Mouse (Mus musculus) left cerebral cortex, postnatal 14 days (tissue): Measurements from ENCODE around the gene Alox12. TPM values are rescaled to one million over a fixed set of nuclear protein-coding genes. Genes with fewer than 3 reads are reported as not detected.

Experiments used
- DNase-seq, 2 experiments: peaks; one replicate each; pipeline ENCODE4 v3.0.0; 2021 to 2022; ENCODE audit warnings: low spot score in 2 of 2, mixed read lengths in 1 of 2
- intact Hi-C: fragments of 180-260 bp; cut with DNase I; formaldehyde crosslinking; loops from one replicate; pipeline ENCODE4 v1.15.1; 2025
- microRNA-seq, 2 experiments: library from miRNA; unstranded; fragments of <30 nt; microRNA quantifications; one replicate each; pipeline ENCODE4 v1.2.0; 2022
- total RNA-seq, 2 experiments: library from RNA; stranded (reverse); gene quantifications; 2 replicates each; pipeline ENCODE4 v1.2.3; 2021

The Alox12 gene
- total RNA-seq, 2 experiments from 2014 or later, result 0.13 TPM; not detected in 1

DNA sequence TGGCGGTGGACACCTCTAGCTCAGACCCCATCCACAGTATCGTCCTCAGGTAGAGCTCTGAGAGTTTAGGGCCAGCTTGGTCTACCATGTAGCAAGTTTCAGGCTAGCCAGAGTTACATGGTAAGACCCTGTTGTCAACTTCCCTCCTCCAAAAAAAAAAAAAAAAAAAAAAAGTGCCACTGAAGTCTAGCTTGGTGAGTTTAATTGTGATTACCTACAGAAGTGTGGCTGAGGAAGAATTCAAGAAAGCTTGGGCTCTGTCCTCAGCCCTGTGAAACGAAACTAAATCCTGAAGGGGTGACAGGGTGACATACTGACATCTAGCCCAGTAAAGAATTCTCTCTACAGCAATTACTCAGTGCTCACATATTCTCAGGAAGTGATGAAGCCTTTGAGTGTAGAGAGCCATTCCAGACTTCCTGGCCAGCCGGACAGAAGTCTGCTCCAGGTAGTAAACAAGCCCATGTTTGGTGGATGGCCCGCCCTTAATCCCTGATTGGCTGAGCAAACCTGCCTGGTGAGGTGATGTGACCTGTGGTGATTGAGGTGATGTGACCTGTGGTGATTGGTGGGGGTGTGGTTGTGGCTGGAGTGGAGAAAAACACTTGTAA is 46.3 kb downstream of the Alox12 start:
- DNase-seq, result no peak
- intact Hi-C loops, result no loop called here

DNA sequence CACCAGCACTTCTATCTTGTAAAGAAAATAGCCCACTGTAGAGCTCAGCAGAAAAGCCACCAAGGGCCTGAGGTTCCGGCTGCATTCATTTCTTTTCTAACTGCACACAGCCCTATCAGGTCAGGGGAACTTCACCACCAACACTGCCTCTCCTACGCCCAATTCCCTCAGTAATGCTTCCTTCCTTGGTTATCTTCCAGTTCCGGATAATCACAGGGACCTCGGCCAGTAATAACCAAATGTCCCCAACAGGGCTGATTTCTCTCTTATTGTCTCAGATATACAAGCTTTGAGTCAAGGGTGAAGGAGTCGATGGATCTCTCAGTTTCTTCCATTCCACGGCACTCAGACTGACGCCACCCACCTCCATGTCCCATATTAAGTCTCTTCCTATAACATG is 47.9 kb downstream of the Alox12 start:
- no peak for DNase-seq
- intact Hi-C loops, result no loop called here

DNA sequence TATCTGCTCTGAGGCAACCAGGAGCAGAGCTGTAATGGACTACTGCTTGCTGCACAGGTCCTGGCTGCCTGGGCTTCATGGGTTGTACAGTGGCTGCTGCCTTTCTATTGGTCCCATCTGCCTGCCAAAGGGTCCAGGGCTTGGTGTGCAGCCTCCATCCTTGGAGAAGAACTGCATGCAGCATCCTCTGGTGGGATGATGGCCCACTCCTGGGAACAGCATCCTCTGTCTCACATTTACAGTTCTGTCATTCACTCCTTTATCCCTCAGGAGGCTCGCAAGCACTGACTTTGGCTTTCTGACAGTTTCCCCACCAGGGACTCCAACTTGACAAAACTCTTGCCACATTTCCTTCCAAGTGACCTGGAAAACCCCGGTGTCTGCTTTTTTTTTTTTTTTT is 48.4 kb downstream of the Alox12 start:
- intact Hi-C loops, result no loop called here
- no peak for DNase-seq

DNA sequence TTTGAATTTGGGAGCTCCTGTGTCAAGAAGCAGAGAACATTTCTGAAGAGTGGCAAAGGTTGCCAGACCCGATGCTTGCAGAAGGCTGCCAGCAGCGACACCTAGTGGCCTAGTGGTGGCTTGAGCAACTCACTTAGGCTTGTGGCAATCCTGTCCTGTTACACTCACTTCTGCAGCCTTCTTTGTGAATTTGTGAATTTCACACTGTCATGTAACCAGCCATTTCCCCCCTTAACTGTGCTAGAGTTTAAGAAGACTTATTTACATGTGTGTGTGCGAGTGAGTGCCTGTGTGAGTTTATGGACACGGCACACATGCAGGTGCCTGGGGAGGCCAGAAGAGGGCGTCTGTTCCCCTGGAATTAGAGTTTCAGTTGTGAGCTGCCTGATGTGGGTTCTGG is 53.5 kb downstream of the Alox12 start:
- intact Hi-C loops, result loop anchor here (1.0 kb wide), 1 partner anchor 127 kb away; no protein-coding TSS in a partner anchor
- peak; percentile 78 to 89 for DNase-seq

- intact Hi-C loops, result no loop called here
- no peak for DNase-seq
Measured at GRCm38 (mm10) chr11:70200036-70200608, 55.0 kb downstream of the Alox12 start.

- DNase-seq, result no peak
- intact Hi-C loops, result no loop called here
Measured at GRCm38 (mm10) chr11:70199107-70199506, 56.0 kb downstream of the Alox12 start.

GRCm38 (mm10) chr11:70198332-70198731 is 56.8 kb downstream of the Alox12 start:
- intact Hi-C loops, result no loop called here
- no peak for DNase-seq

- intact Hi-C loops, result no loop called here
Measured at GRCm38 (mm10) chr11:70193354-70194285, 61.5 kb downstream of the Alox12 start.

DNA sequence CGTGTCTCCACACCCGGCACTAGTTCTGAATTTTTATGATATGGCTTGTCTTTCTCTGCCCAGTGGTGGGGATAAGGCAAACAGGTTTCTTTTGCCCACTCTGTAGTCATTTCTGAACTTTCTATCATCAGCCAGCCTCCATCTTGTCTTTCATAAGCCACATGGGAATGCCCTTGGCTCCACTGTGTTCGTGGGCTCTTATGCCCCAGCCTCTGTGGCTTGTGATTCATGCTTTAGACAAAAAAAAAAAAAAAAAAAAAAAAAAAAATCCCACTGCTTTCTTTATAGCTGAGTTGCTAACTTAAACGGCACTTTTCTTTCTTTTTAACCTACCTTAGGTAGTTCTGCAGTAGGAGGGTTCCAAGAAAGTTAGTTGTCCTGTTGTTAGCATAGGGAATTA is 63.0 kb downstream of the Alox12 start:
- DNase-seq, result no peak
- intact Hi-C loops, result no loop called here

More at GRCm38 (mm10) chr11:70193354-70194285, 61.5 kb downstream of the Alox12 start:
- no peak for DNase-seq

Small RNA genes within 50 kb of the gene (microRNA-seq; reads per million reads assigned to microRNA genes)
- 674 to 1,507 reads per million in 2 experiments for gene Mir195a
- 0 reads per million in 2 experiments for gene Mir497
- 0 reads per million in 2 experiments for gene Mir497b

Other genes starting within 250 kb of the Alox12 start
- 10 to 100 TPM; 50.7 to 53.6 TPM for gene Acadvl, start 239.9 kb downstream of the Alox12 start, total RNA-seq
- gene Dlg4, start 238.4 kb downstream of the Alox12 start, total RNA-seq, result 1,000 to 10,000 TPM in 1 of 2 experiments, 100 to 1,000 TPM in 1; 1,000 to 1,075 TPM
- gene Asgr1, start 201.3 kb downstream of the Alox12 start, total RNA-seq, result 1 to 10 TPM; 1.9 to 2.4 TPM
- not detected for gene Asgr2, start 162.7 kb downstream of the Alox12 start, total RNA-seq
- gene Mgl2, start 125.0 kb downstream of the Alox12 start, total RNA-seq, result under 1 TPM; 0.51 to 0.61 TPM
- gene Clec10a, start 99.2 kb downstream of the Alox12 start, total RNA-seq, result 1 to 10 TPM; 3.3 to 5.3 TPM
- 10 to 100 TPM; 27.2 to 36.8 TPM for gene Slc16a11, start 42.6 kb downstream of the Alox12 start, total RNA-seq
- gene Slc16a13, start 34.3 kb downstream of the Alox12 start, total RNA-seq, result 10 to 100 TPM in 1 of 2 experiments, 1 to 10 TPM in 1; 8.3 to 10.4 TPM
- gene Bcl6b, start 25.6 kb downstream of the Alox12 start, total RNA-seq, result 1 to 10 TPM; 5.1 to 5.3 TPM
- gene 0610010K14Rik, start 17.4 kb downstream of the Alox12 start, total RNA-seq, result 10 to 100 TPM; 41.3 to 54.2 TPM
- 1 to 10 TPM; 5.9 to 7.3 TPM for gene Gm21988, start 15.5 kb downstream of the Alox12 start, total RNA-seq
- 100 to 1,000 TPM; 291 TPM for gene Rnasek, start 15.5 kb downstream of the Alox12 start, total RNA-seq
- gene Alox12e, start 67.3 kb upstream of the Alox12 start, total RNA-seq, result under 1 TPM; 0.35 to 0.76 TPM
- gene Alox15, start 96.7 kb upstream of the Alox12 start, total RNA-seq, result not detected
- gene Pelp1, start 154.7 kb upstream of the Alox12 start, total RNA-seq, result 10 to 100 TPM; 38.7 to 39.9 TPM
- 10 to 100 TPM; 75.1 to 78.6 TPM for gene Arrb2, start 177.3 kb upstream of the Alox12 start, total RNA-seq
- 10 to 100 TPM; 14.4 to 15.9 TPM for gene Med11, start 196.6 kb upstream of the Alox12 start, total RNA-seq
- gene Zmynd15, start 204.1 kb upstream of the Alox12 start, total RNA-seq, result under 1 TPM; 0.46 to 0.55 TPM
- gene Cxcl16, start 204.6 kb upstream of the Alox12 start, total RNA-seq, result 1 to 10 TPM in 1 of 2 experiments, under 1 TPM in 1; 0.66 to 1.3 TPM
- under 1 TPM in 1 of 2 experiments, not detected in 1; 0.87 TPM for gene Tm4sf5, start 249.9 kb upstream of the Alox12 start, total RNA-seq